Mouse (Mus musculus) cortical plate, adult 2 months (tissue): ENCODE data around the gene C9.

ENCODE experiments used
- CTCF ChIP-seq: fragments of 200-500 bp; IDR thresholded peaks from 2 replicates; pipeline ENCODE4 v1.5.1; 2011; ENCODE audit warnings: mild to moderate bottlenecking, control low read depth, low read length; ENCODE audit not compliant: insufficient read depth; ENCODE audit errors: extremely low read depth
- POLR2A ChIP-seq: fragments of 200-500 bp; IDR thresholded peaks from 2 replicates; pipeline ENCODE4 v1.6.1; 2011; ENCODE audit warnings: mild to moderate bottlenecking, low read length, control low read depth; ENCODE audit not compliant: insufficient read depth; ENCODE audit errors: extremely low read depth

GRCm38 (mm10) chr15:6445135-6445534, at the start of gene C9:
- no peak for TF ChIP-seq POLR2A
- TF ChIP-seq CTCF = no peak
